Mouse (Mus musculus): Measurements from ENCODE around the gene H2-DMa.
A peak's percentile ranks its signal among the peaks of the same experiment; 100 is the strongest.
"Not testable (repeated sequence)": the region's sequence is repeated elsewhere in the genome, so short reads cannot be mapped to it uniquely, and the experiment has no call there.

The H2-DMa gene

GRCm38 (mm10) chr17:34124649-34125048, 5.3 kb downstream of the H2-DMa start:
- no peak for DNase-seq (ENCODE audit: low spot score in 2 of 2)

GRCm38 (mm10) chr17:34126826-34127420, 7.6 kb downstream of the H2-DMa start:
- DNase-seq (ENCODE audit: low spot score in 2 of 2) = no peak

DNA sequence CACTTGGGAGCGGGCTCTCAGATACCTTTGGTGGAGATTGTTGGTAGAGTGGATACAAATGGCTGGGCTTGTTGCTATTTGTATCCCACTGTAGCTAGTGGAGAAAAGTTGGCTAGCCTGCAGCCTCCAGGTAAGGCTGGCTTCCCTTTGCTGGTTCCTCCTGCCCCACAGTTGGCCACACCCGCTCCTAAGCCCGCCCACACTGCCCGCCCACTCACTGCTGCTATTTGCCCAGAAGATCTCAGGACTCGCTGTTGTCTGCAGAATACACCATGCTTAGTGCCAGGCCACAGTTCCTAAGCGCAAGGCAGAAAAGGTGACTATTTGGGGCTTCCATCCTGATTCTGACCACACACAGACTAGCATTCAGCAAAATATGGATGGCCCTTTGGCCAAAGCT, 8.1 kb downstream of the H2-DMa start:
- peak; percentile 56 to 59 for DNase-seq (ENCODE audit: low spot score in 2 of 2)

- DNase-seq (ENCODE audit: low spot score in 2 of 2) = peak; percentile 65 to 68
Observed at GRCm38 (mm10) chr17:34128264-34128937, 9.1 kb downstream of the H2-DMa start.

DNA sequence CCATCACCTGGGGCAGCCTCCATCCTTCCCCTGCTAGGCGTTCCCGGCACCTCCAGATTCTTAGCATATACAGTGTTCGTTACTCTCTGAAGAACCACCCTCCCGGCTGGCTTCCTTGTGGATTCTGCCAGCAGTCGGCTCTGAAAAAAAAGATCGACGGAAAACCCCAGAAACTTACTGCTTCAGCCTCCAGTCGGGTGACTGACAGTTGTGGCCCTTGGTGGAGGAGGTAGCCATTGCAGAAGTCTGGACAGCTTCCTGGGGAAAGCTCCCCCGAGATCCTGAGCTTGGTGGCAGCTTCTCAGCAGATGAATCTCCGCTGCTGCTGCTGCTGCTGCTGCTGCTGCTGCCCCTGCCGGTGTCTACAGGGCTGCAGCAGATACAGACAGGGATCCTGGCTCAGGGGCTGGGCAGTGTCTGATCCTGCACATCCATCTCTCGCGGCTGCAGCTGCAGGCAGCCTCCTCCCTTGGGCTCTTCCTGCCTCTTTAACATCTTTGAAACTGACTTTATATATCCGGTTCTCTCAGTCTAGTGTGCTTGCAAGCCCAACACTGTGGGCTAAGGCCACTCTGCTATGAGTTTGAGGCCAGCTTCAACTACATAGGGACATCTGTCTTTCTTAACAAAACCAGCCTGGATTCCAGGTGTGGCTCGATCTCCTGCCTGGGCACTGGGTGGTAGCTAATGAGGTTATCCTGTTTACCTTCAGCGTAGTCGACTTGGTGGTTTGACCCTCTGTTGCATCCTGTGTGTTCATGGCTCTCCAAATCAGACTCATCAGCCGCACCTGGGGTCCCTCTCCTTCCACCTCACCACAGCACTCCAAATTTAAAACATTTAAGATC, 9.8 kb downstream of the H2-DMa start:
- DNase-seq (ENCODE audit: low spot score in 2 of 2) = no peak

GRCm38 (mm10) chr17:34130073-34130947, 11.0 kb downstream of the H2-DMa start:
- DNase-seq (ENCODE audit: low spot score in 2 of 2) = no peak

GRCm38 (mm10) chr17:34131911-34132310, 12.6 kb downstream of the H2-DMa start:
- DNase-seq (ENCODE audit: low spot score in 2 of 2) = no peak

GRCm38 (mm10) chr17:34133289-34133688, 13.9 kb downstream of the H2-DMa start:
- no peak for DNase-seq (ENCODE audit: low spot score in 2 of 2)

GRCm38 (mm10) chr17:34134451-34134850, 15.1 kb downstream of the H2-DMa start:
- no peak for DNase-seq (ENCODE audit: low spot score in 2 of 2)

DNA sequence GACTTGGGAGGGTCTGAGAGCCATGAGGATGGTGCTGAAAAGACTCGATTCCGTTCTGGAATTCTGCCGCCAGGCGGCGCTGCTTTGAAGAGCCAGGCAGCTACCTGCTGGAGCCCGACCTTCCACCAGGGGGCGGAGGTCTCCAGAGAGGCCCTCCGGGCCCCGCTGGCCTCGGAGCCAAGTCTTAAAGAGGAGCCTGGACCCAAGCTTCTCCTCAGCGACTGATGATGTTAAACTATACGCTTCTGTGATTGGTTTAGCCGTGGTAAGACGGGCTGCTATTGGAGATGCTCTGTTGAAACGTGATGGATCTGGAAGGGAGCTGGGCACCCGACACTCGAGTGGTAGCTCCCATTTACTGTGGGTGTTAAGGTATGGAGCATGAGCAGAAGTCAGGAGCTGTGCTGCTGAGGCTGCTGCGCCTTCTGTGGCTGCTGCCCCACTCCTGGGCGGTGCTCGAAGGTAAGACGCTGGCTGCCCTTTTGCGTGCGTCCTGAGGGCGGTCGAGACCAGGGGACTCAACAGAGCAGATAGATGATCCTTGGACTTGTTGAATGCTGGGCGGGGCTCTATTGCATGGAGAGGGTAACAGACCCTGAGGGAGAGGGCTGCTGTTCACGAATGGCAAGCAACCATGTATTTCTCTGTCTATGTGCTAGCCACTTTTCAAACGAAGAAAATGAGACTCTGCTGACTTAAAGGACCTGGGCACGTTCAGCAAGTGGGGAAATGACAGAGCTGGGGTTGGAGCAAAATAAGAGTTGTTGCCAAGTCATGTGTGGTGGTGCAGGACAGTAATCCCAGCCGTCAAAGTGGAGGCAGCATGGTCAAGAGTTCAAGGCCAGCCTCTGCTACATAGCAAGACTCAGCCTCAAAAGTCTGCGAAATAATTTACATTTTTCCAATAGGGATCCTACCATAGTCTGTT, 16.2 kb downstream of the H2-DMa start:
- peak; percentile 96 to 98 for DNase-seq (ENCODE audit: low spot score in 2 of 2)

GRCm38 (mm10) chr17:34137601-34138000, 18.3 kb downstream of the H2-DMa start:
- no peak for DNase-seq (ENCODE audit: low spot score in 2 of 2)

DNA sequence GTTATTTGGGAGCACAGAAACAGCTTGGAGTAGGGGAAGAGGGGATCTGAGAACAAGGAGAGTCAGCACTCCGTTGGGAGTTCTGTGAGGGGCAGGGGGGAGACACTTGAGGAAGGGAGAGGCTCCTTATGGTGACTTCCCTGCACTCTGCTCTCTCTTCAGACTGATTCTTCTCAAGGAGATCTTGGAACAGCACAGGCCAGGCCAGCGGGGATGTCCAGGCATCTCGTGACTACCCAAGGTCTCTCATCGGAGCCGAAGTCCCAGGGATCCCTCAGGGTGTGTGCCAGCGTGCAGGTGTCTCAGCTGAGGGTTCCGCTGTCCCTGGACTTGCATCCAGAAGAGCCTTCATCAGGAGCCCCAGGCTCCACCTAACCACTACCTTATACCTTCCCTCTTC, 19.3 kb downstream of the H2-DMa start:
- DNase-seq (ENCODE audit: low spot score in 2 of 2) = no peak

GRCm38 (mm10) chr17:34139416-34139815, 20.1 kb downstream of the H2-DMa start:
- no peak for DNase-seq (ENCODE audit: low spot score in 2 of 2)

DNA sequence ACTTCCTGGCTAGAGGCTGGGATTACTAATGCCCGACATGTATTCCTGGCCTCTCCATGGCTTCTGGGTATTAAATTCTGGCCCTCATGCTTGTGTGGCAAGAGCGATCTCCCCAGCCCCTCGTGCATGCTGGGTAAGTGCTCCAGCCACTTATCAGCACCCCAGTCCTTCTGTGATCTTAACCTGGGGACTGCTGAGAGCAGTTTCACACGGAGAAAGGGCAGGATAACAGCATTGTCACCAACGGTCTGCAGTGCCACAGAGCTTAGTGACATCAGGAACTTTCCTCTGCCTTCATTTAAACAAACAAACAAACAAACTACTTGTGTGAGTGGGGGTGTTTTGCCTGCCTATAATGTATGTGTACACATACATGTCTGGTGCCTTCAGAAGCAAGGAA, 20.9 kb downstream of the H2-DMa start:
- no peak for DNase-seq (ENCODE audit: low spot score in 2 of 2)

DNA sequence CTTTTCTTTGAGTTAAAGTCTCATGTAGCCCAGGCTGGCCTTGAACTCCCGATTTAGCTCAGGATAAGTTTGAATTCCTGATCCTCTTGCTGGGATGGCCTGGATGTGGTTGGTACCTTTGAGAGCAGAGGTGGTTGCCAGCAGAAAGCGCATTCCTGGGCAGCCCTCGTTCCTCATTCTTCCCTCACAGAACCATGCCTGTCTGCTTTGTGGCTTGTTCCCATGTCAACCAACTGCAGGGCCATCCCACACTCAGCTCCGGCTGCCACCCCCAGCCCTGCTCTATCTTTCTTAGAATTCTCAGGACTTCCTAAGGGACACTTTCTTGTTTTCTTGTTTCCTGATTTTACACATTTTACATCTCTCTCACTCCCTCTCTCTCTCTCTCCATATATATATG, 22.1 kb downstream of the H2-DMa start:
- DNase-seq (ENCODE audit: low spot score in 2 of 2) = no peak

GRCm38 (mm10) chr17:34142456-34143010, 23.2 kb downstream of the H2-DMa start:
- DNase-seq (ENCODE audit: low spot score in 2 of 2) = no peak

DNA sequence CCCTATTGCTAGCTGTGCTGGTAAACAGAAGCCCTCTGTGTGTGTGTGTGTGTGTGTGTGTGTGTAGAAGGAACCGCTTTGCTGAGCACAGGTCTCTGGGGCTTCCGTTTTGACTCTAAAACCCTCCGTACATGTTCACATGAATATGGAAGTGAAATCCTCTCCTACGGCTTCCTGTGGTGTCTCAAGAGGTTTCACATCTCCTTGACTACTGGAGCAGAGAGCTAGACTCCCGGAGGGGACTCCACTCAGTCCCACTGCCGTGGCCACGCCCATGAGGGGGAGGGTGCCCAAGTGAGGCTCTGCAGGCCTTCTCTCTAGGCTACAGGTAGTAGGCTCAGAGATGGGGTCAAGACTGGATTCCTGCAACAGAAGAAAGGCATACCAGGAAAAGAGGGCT, 23.7 kb downstream of the H2-DMa start, which contains the start of gene H2-DMb2:
Gene H2-DMb2 (plus strand): TSS at position 275 of the 400 bp plus-strand sequence.
- DNase-seq (ENCODE audit: low spot score in 2 of 2) = no peak

DNA sequence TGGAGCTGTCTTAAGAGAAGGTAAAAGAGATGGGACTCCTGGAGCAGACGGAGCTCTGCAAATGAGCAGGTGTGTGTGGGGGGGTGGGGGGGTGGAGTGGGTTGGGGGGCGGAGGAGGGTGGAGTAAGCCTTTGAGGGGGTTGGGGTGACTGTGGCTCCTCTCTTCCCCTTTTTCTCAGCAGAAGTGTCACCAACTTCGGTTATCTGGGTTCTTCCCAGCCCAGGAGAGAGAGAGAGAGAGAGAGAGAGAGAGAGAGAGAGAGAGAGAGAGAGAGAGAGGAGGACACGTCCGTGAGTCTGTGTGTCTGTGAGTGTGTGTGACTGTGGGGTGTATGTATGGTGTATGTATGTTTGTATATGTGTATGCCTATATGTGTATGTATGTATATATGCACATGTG, 24.1 kb downstream of the H2-DMa start:
- DNase-seq (ENCODE audit: low spot score in 2 of 2) = no peak

DNA sequence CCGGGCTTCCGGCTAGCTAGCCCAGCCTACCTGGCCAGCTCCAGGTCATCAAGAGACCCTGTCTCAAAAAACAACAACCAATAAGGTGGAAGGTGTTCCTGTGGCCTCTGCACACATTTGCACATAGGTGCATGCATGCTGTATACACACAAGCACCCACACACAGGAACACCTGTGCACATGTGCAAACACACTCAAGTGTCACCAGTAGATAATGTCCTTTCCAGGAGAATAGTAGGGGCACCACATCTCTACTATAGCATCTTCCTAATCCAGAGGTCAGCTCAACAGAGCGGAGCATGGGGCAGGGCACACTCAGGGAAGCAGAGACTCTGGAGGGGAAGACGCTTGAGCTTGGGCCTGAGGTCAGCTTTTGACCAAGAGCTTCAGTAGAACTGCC, 24.9 kb downstream of the H2-DMa start:
- not testable (repeated sequence) for DNase-seq (ENCODE audit: low spot score in 2 of 2)

DNA sequence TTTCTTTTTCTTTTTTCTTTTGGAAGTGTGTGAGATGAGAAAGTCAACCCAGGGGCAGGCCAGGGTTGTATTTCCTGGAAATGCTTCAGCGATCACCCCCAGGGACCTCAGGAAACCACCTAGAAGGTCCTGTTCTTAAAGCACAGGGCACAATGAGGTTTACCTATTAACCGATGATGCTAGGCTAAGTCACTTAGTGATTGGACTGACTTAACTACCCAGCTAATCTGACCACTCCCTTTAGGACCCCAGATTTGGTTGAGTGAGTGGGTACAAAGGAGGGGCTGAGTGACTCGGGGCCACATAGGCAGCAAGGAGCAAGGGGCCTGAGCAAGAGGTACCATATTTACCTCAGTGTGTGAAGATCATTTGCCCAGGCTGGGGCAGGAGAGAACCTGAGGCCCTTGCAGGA, 25.6 kb downstream of the H2-DMa start:
- no peak for DNase-seq (ENCODE audit: low spot score in 2 of 2)
